Mouse (Mus musculus) ES-Bruce4 (cell line): ENCODE measurements at regions not wholly inside any gene's neighbourhood (a gene's known extent, or its start where the extent isn't known, plus 50 kb on each side); places are given as distances from the start of the nearest gene placed in this dataset.

Experiments
- CTCF ChIP-seq: IDR thresholded peaks from one replicate; pipeline ENCODE4 v1.8.1; 2011; ENCODE audit warnings: low read depth, low read length
- EP300 ChIP-seq: IDR thresholded peaks from 2 replicates; pipeline ENCODE4 v1.6.1; 2011; ENCODE audit warnings: low read depth, low read length; ENCODE audit not compliant: insufficient read depth
- POLR2A ChIP-seq: IDR thresholded peaks from one replicate; pipeline ENCODE4 v1.8.1; 2011; ENCODE audit warnings: low read length; ENCODE audit not compliant: insufficient read depth

GRCm38 (mm10) chr6:93281530-93281929, 338.2 kb upstream of the Adamts9 start:
- TF ChIP-seq EP300 = no peak
- TF ChIP-seq POLR2A = no peak
- no peak for TF ChIP-seq CTCF
